Mouse (Mus musculus): ENCODE data around the gene Icam5. TPM values are rescaled to one million over a fixed set of nuclear protein-coding genes. Genes with fewer than 3 reads are reported as not detected.

Gene Icam5
- total RNA-seq, 2 experiments from 2014 or later: 230 to 248 TPM

GRCm38 (mm10) chr9:21015571-21016130 lies 16.2 kb upstream of the Icam5 start, which contains the start of gene Icam1:
TSS of gene Icam1 (plus strand) at chr9:21015985.
- intact Hi-C loops (cut with DNase I): no loop called here
- H3K27ac ChIP-seq: no peak within 1 kb of the TSS; the same call in 1 of the 2 replicates
- H3K4me3 ChIP-seq: peak within 1 kb of the TSS; percentile 37
- DNase-seq (ENCODE audit: extremely low spot score in 1 of 2, low spot score in 2 of 2): peak in 1 of 2 experiments; percentile 46
- no peak for TF ChIP-seq CTCF (IDR thresholded peaks at IDR 0.05)

DNA sequence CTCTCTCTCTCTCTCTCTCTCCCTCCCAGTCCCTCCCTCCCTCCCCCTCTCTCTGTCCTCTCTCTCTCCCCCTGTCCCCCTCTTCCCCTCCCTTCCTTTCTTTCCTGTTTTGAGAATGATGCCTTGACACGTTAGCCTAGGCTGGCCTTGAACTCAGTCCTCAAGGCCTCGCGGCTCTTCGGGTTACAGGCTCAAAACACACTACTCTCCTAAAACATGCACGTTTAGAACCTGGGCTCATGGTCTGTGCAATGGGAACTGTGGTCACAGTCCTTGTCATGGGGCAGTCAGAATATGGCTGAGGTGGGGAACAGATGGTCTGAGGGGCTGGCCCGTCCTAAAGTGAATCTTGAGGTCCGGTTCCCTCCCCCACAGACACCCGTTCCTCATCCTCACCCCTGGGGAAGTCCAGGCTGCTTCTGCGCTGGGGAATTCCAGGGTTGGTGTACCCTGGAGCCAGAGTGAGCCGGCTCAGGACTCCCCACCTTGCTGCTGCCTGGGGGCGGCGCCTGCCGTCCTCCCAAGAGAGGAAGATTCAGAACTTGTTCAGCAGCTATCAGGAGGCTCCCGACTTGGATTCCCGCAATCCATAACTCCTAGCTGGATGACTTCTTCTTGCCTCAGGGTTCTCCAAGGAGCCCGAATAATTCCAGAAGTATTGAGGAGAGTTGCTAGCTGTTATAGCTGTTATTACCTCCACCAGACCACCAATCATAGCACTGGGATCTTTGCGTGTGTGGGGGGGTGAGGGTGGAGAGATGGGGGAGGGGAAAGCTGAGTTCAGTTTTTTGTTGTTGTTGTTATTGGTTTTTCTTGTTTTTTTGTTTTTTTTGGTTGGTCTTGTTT lies 15.3 kb upstream of the Icam5 start:
- intact Hi-C loops (cut with DNase I): no loop called here
- Histone ChIP-seq H3K27ac (no peak overlapping the region), H3K4me3 (peak overlapping the region; percentile 19; the same call in 1 of the 2 replicates)
- no peak for DNase-seq (ENCODE audit: extremely low spot score in 1 of 2, low spot score in 2 of 2)
- TF ChIP-seq CTCF (IDR thresholded peaks at IDR 0.05): no peak

GRCm38 (mm10) chr9:21017177-21017575 lies 14.7 kb upstream of the Icam5 start:
- no peak for DNase-seq (ENCODE audit: extremely low spot score in 1 of 2, low spot score in 2 of 2)
- H3K27ac ChIP-seq: no peak overlapping the region
- H3K4me3 ChIP-seq: no peak overlapping the region
- TF ChIP-seq CTCF (IDR thresholded peaks at IDR 0.05): no peak
- intact Hi-C loops (cut with DNase I): no loop called here

DNA sequence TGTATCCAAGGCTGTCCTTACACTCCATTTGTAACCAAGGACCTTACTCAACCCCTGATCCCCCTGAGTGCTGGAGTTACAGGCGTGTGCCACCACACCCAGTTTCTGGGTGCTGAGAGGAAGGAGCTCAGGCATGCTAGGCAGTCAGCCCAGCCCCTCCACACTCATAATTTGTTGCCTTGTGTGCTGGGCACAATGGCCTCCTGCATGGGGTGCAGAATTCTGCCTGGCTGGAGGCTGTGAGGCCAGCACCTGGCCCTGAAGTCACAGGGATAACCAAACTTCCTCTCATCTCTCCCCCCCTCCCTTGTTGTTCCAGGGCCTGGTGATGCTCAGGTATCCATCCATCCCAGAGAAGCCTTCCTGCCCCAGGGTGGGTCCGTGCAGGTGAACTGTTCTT lies 13.3 kb upstream of the Icam5 start:
- Histone ChIP-seq H3K4me3 (no peak overlapping the region), H3K27ac (no peak overlapping the region)
- DNase-seq (ENCODE audit: extremely low spot score in 1 of 2, low spot score in 2 of 2): no peak
- intact Hi-C loops (cut with DNase I): no loop called here
- no peak for TF ChIP-seq CTCF (IDR thresholded peaks at IDR 0.05)

DNA sequence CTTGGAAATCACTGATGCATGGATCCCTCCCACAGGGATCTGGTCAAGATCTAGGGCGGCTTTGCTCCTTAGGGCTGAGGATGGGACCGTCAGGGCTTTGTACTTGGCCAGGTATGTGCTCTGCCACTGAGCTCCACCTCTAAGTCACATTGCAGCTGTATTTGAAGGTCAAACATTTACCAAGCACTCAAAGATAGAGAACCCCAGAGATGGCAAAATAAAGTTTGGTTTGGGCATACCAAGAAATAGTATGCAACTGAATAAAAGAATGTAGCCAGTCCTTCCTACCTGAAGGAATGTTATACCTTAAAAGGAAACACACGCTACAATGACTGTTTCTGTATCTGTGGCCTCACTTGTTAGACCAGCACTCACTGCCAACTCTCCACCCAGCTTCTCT lies 10.5 kb upstream of the Icam5 start:
- intact Hi-C loops (cut with DNase I): no loop called here
- no peak overlapping the region for H3K4me3 ChIP-seq
- H3K27ac ChIP-seq: no peak overlapping the region
- DNase-seq (ENCODE audit: extremely low spot score in 1 of 2, low spot score in 2 of 2): no peak
- TF ChIP-seq CTCF (IDR thresholded peaks at IDR 0.05): no peak

DNA sequence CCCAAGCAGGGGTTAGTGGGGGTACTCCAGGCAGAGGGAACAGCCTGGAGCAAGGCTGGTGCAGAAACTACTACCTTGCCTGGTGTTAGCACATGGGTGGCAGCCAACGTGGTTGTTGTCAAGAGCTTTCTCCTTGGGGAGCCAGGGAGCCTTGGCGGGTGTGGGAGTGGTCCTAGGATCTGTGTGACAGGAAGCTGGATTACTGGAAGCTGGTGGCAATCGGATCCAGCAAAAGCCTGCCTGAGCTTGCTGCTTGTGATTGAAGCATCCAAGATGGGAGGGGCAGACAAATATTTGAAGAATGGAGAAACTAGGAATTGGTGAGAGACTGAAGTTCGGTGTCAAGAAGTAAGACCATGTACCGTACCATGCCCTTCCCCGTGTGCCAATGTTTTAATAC lies 9.6 kb upstream of the Icam5 start:
- no peak for TF ChIP-seq CTCF (IDR thresholded peaks at IDR 0.05)
- DNase-seq (ENCODE audit: extremely low spot score in 1 of 2, low spot score in 2 of 2): no peak
- Histone ChIP-seq H3K27ac (no peak overlapping the region), H3K4me3 (no peak overlapping the region)
- intact Hi-C loops (cut with DNase I): no loop called here

GRCm38 (mm10) chr9:21022726-21023125 lies 9.1 kb upstream of the Icam5 start:
- intact Hi-C loops (cut with DNase I): no loop called here
- no peak overlapping the region for H3K4me3 ChIP-seq
- H3K27ac ChIP-seq: no peak overlapping the region
- no peak for DNase-seq (ENCODE audit: extremely low spot score in 1 of 2, low spot score in 2 of 2)
- TF ChIP-seq CTCF (IDR thresholded peaks at IDR 0.05): no peak

DNA sequence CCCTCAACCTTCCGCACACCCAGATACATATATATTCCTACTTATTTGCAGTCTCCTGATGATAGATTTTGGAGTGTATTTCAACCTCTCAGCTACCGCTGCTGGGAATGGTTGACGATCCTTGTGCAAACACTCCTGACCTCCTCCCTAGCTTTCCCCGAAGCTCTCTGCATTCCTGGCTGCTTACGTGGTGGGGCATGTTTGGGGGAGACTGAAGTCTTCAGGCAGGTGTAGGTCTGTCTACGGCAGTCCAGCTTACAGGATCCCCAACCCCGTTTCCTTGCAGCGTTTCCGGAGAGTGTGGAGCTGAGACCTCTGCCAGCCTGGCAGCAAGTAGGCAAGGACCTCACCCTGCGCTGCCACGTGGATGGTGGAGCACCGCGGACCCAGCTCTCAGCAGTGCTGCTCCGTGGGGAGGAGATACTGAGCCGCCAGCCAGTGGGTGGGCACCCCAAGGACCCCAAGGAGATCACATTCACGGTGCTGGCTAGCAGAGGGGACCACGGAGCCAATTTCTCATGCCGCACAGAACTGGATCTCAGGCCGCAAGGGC lies 6.5 kb upstream of the Icam5 start:
- no peak overlapping the region for H3K27ac ChIP-seq
- no peak for DNase-seq (ENCODE audit: extremely low spot score in 1 of 2, low spot score in 2 of 2)
- H3K4me3 ChIP-seq: no peak overlapping the region
- TF ChIP-seq CTCF (IDR thresholded peaks at IDR 0.05): no peak
- intact Hi-C loops (cut with DNase I): no loop called here

GRCm38 (mm10) chr9:21026849-21027248 lies 5.0 kb upstream of the Icam5 start:
- no peak for DNase-seq (ENCODE audit: extremely low spot score in 1 of 2, low spot score in 2 of 2)
- no peak for TF ChIP-seq CTCF (IDR thresholded peaks at IDR 0.05)
- intact Hi-C loops (cut with DNase I): no loop called here
- Histone ChIP-seq H3K4me3 (no peak overlapping the region), H3K27ac (no peak overlapping the region)

DNA sequence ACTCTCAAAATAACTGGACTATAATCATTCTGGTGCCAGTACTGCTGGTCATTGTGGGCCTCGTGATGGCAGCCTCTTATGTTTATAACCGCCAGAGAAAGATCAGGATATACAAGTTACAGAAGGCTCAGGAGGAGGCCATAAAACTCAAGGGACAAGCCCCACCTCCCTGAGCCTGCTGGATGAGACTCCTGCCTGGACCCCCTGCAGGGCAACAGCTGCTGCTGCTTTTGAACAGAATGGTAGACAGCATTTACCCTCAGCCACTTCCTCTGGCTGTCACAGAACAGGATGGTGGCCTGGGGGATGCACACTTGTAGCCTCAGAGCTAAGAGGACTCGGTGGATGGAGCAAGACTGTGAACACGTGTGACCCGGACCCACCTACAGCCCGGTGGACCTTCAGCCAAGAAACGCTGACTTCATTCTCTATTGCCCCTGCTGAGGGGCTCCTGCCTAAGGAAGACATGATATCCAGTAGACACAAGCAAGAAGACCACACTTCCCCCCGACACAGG lies 4.0 kb upstream of the Icam5 start:
- intact Hi-C loops (cut with DNase I): loop anchor here (2.0 kb wide), 1 partner anchor 25 kb away; the partner anchor contains the start of gene Mrpl4
- Histone ChIP-seq H3K4me3 (no peak overlapping the region), H3K27ac (no peak overlapping the region)
- no peak for DNase-seq (ENCODE audit: extremely low spot score in 1 of 2, low spot score in 2 of 2)
- TF ChIP-seq CTCF (IDR thresholded peaks at IDR 0.05): no peak

DNA sequence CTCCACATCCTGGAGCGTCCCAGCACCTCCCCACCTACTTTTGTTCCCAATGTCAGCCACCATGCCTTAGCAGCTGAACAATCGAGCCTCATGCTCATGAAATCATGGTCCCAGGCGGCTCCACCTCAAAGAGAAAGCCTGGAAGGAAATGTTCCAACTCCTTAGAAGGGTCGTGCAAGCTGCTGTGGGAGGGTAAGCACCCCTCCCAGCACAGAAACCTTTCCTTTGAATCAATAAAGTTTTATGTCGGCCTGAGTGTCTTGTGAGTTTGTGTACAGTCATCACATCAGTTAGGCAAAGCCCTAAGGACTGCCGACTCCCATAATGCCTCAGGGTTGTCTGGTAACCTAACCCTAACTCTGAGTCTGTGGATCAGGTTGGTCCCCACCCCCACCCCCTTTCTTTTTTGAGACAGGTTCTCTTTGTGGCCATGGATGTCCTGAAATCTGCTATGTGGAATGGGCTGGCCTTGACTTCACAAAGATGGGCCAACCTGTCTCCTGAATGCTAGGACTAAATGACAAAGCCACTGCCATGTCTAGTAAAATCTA lies 3.2 kb upstream of the Icam5 start:
- intact Hi-C loops (cut with DNase I): loop anchor here (2.0 kb wide), 1 partner anchor 26 kb away; the partner anchor contains the start of gene Mrpl4
- no peak for TF ChIP-seq CTCF (IDR thresholded peaks at IDR 0.05)
- no peak for DNase-seq (ENCODE audit: extremely low spot score in 1 of 2, low spot score in 2 of 2)
- H3K4me3 ChIP-seq: no peak overlapping the region
- no peak overlapping the region for H3K27ac ChIP-seq

All from left cerebral cortex, adult 2 months (tissue).